Mouse (Mus musculus) ES-E14 (cell line): Measurements from ENCODE around the gene Sprn. TPM values are rescaled to one million over a fixed set of nuclear protein-coding genes. Genes with fewer than 3 reads are reported as not detected.
A peak's percentile ranks its signal among the peaks of the same experiment; 100 is the strongest.

Source experiments
- DNase-seq: peaks from one replicate; pipeline ENCODE4 v3.0.0-alpha.2; 2013; ENCODE audit warnings: low read depth, low spot score
- H3K27ac ChIP-seq: 2 replicates; pipeline ENCODE4 v1.5.1; 2012; ENCODE audit warnings: low read depth, mild to moderate bottlenecking, low read length, moderate library complexity, mixed read lengths; ENCODE audit not compliant: poor library complexity, insufficient read depth, severe bottlenecking
- H3K36me3 ChIP-seq: 2 replicates; pipeline ENCODE4 v1.6.1; 2012; ENCODE audit warnings: mild to moderate bottlenecking, low read length, moderate library complexity, mixed read lengths; ENCODE audit not compliant: control insufficient read depth, poor library complexity, insufficient read depth, severe bottlenecking
- H3K4me1 ChIP-seq, 2 experiments: fragments of 150-350 bp in 1 of 2; sonication (generic) in 1 of 2; 2 replicates each; pipeline ENCODE4 v1.6.1; 2012; ENCODE audit warnings: low read length in 2 of 2, mild to moderate bottlenecking in 1 of 2, mixed read lengths in 1 of 2; ENCODE audit not compliant: control insufficient read depth in 2 of 2, insufficient read depth in 2 of 2, poor library complexity in 1 of 2
- H3K4me3 ChIP-seq, 2 experiments: fragments of 150-350 bp in 1 of 2; sonication (generic) in 1 of 2; 2 replicates each; pipeline ENCODE4 v1.5.1; 2012; ENCODE audit warnings: low read length in 2 of 2, low read depth in 1 of 2, mild to moderate bottlenecking in 1 of 2, mixed read lengths in 1 of 2; ENCODE audit not compliant: insufficient read depth in 1 of 2, poor library complexity in 1 of 2, severe bottlenecking in 1 of 2
- H3K9ac ChIP-seq: 2 replicates; pipeline ENCODE4 v1.6.1; 2012; ENCODE audit warnings: low read depth, mild to moderate bottlenecking, low read length, mixed read lengths; ENCODE audit not compliant: poor library complexity, insufficient read depth, severe bottlenecking
- H3K9me3 ChIP-seq: fragments of 150-350 bp; sonication (generic); 2 replicates; pipeline ENCODE4 v1.6.1; 2012; ENCODE audit warnings: low read depth, mild to moderate bottlenecking, low read length; ENCODE audit not compliant: control insufficient read depth, insufficient read depth
- CHD2 ChIP-seq: IDR thresholded peaks from 2 replicates; pipeline ENCODE4 v1.6.1; 2014; ENCODE audit warnings: mild to moderate bottlenecking, low read depth, low read length, inconsistent platforms
- HCFC1 ChIP-seq: IDR thresholded peaks from 2 replicates; pipeline ENCODE4 v1.6.1; 2012; ENCODE audit warnings: low read length, inconsistent platforms, borderline replicate concordance; ENCODE audit not compliant: insufficient read depth
- MAFK ChIP-seq: IDR thresholded peaks from 2 replicates; pipeline ENCODE4 v1.6.1; 2014; ENCODE audit warnings: mild to moderate bottlenecking, low read depth, low read length, inconsistent platforms; ENCODE audit not compliant: insufficient read depth
- ZC3H11A ChIP-seq: IDR thresholded peaks from 2 replicates; pipeline ENCODE4 v1.6.1; 2012; ENCODE audit warnings: low read depth, mild to moderate bottlenecking, inconsistent platforms, low read length, borderline replicate concordance
- ZNF384 ChIP-seq: IDR thresholded peaks from 2 replicates; pipeline ENCODE4 v1.6.1; 2012; ENCODE audit warnings: low read depth, low read length, inconsistent platforms
- in situ Hi-C, 2 experiments: fragments of 600-800 bp; cut with MboI; formaldehyde crosslinking; loops; one replicate each; pipeline ENCODE4 v1.15.1; 2025; ENCODE audit warnings: low sequenced_read_pairs in 2 of 2, inconsistent platforms in 1 of 2; ENCODE audit not compliant: unreplicated experiment in 2 of 2
- total RNA-seq: library from RNA; depleted of rRNA; stranded (reverse); fragments of 300-350 nt; gene quantifications from 2 replicates; pipeline ENCODE4 v1.2.3, GENCODE M21; 2012; rRNA removed

The Sprn gene
- total RNA-seq = 0.27 and 0.48 TPM in 2 replicates

- peaks cover 0 to 9% of the 10 kb centered on the region in 2 experiments; a peak in 1 of 4 replicates for H3K4me1 ChIP-seq
- H3K36me3 ChIP-seq = peaks cover 8% of the 10 kb centered on the region; the same call in 1 of the 2 replicates
- in situ Hi-C loops = no loop called here
- H3K27ac ChIP-seq = no peak within 1 kb of the TSS
- no peak within 1 kb of the TSS for H3K9ac ChIP-seq
- DNase-seq = no peak
- TF ChIP-seq HCFC1 = no peak
- no peak for TF ChIP-seq MAFK
- TF ChIP-seq CHD2 = no peak
- TF ChIP-seq ZC3H11A = no peak
- no peak for TF ChIP-seq ZNF384
- no peaks in the 10 kb centered on the region for H3K9me3 ChIP-seq
- peak within 1 kb of the TSS; percentile 10 to 58 for H3K4me3 ChIP-seq
These were observed at the start of gene Sprn for GRCm38 (mm10) chr7:140154218-140154927. Gene Sprn, minus strand, starts transcription at chr7:140154877.

GRCm38 (mm10) chr7:140201090-140201489 is 46.4 kb upstream of the Sprn start:
- no peak overlapping the region for H3K27ac ChIP-seq
- in situ Hi-C loops = no loop called here
- no peak overlapping the region for H3K4me3 ChIP-seq
- no peaks in the 10 kb centered on the region for H3K36me3 ChIP-seq
- DNase-seq = no peak
- no peak overlapping the region for H3K9ac ChIP-seq
- TF ChIP-seq CHD2 (no peak), HCFC1 (no peak), MAFK (no peak), ZNF384 (no peak), ZC3H11A (no peak)
- H3K9me3 ChIP-seq = no peaks in the 10 kb centered on the region
- no peaks in the 10 kb centered on the region for H3K4me1 ChIP-seq

DNA sequence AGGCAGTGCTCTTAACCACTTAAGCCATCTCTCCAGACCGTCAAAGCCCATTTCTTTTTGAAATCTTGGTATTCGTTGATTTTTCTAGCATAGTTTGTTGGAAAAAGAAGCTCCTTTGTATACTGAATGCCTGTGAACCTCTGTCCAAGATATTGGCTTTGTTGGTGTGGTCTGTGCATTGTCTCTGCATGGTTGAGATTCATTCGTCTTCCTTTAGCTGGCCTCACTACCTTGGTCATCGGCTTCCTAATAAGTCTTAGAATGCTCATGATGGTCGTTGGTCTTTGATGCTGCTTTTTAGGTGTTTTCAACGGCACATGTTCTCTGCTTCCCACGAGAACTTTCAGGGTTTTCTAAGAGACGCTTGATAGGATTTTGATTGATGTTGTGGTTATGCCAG is 41.3 kb upstream of the Sprn start:
- in situ Hi-C loops = no loop called here
- TF ChIP-seq MAFK = no peak
- Histone ChIP-seq H3K27ac (no peak overlapping the region), H3K4me1 (no peaks in the 10 kb centered on the region), H3K9ac (no peak overlapping the region), H3K36me3 (no peaks in the 10 kb centered on the region), H3K9me3 (no peaks in the 10 kb centered on the region), H3K4me3 (no peak overlapping the region)
- no peak for DNase-seq

- DNase-seq = no peak
- Histone ChIP-seq H3K4me3 (no peak overlapping the region), H3K36me3 (no peaks in the 10 kb centered on the region), H3K4me1 (no peaks in the 10 kb centered on the region), H3K9ac (no peak overlapping the region), H3K9me3 (no peaks in the 10 kb centered on the region), H3K27ac (no peak overlapping the region)
- in situ Hi-C loops = no loop called here
- TF ChIP-seq CHD2 (no peak), ZNF384 (no peak), HCFC1 (no peak), ZC3H11A (no peak), MAFK (no peak)
These were observed 39.4 kb upstream of the Sprn start for GRCm38 (mm10) chr7:140194031-140194430.

DNA sequence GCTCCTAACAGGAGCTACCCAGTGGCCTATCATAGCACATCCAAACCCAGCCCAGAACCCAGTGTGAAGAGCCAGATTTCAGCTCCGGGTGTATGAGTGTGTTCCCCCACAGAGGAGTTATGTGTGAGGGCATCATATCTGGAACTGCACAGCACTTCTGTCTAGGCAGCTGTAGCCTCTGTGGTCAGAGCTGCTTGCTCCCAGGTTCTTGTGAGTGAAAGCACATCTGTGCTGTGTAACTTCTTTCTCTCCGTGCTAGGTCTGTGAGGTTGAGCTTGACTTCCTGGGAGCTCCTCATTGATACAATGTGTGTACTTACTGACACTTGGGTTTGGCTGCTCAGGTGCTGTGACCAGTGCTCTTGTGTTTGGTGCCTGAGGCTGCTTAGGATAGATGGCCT is 38.2 kb upstream of the Sprn start:
- no peaks in the 10 kb centered on the region for H3K36me3 ChIP-seq
- no peak overlapping the region for H3K4me3 ChIP-seq
- no peak overlapping the region for H3K27ac ChIP-seq
- TF ChIP-seq MAFK = no peak
- TF ChIP-seq ZNF384 = no peak
- TF ChIP-seq ZC3H11A = no peak
- TF ChIP-seq HCFC1 = no peak
- TF ChIP-seq CHD2 = no peak
- H3K9ac ChIP-seq = no peak overlapping the region
- DNase-seq = no peak
- H3K9me3 ChIP-seq = no peaks in the 10 kb centered on the region
- in situ Hi-C loops = no loop called here
- no peaks in the 10 kb centered on the region for H3K4me1 ChIP-seq
